Mouse (Mus musculus): ENCODE measurements around the gene Nolc1. TPM values are rescaled to one million over a fixed set of nuclear protein-coding genes. Genes with fewer than 3 reads are reported as not detected.

The Nolc1 gene
- 56.2 and 57.1 TPM in 2 replicates for polyA plus RNA-seq (2011; ENCODE audit: insufficient read length, low read depth, missing spikeins)

DNA sequence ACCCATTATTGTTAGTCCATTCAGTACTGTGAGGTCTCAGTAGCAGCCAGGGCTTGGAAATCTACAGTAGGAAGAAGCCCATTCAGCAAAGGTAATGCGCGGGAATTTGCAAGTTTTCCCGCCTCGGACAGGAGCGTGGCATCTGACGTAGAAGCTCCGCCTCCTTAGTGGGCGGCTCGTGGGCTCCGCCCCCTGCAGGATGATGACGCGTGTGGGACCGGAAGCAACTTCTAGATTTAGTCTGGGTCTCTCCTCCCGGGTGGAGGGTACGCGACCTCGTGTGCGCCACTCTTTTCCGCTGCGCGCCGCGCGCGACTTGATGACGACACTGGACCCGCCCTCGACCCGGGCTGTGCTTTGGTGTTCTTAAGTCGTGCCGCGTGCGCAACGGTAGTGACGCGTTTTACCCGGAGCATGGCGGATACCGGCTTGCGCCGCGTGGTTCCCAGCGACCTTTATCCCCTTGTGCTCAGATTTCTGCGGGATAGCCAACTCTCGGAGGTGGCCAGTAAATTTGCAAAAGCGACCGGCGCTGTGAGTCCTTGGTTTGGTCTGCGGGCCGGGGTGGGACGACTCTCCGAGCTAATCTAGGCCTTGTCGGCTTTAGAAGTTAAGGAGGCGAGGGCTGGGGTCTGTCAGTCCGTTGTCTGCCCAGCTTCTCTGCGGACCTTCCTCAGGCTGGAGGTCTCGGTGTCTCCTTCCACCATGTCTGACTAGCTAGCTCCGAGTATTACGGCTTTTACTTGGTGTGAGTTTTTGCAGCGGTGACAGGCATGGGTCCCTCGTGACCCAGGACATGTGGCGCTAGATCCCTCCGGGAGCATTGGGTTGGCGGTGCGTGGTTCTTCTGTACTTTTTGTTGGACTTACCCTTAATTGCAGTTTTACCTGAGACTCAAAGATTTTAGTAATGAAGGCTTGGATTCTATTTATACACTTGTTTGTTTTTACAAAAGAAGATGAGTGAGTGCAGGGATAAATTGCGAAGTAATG lies at the start of gene Nolc1:
Nolc1 (plus strand) TSS at position 248 of the 992 bp plus-strand sequence.
- peak within 1 kb of the TSS; percentile 13; the same call in 1 of the 2 replicates for H3K27ac ChIP-seq (ENCODE audit: insufficient read depth, low read length)
- no peaks in the 10 kb centered on the region for H3K4me1 ChIP-seq (ENCODE audit: control insufficient read depth, insufficient read depth, low read length)
- TF ChIP-seq POLR2A (IDR thresholded peaks at IDR 0.05; ENCODE audit: low read depth, low read length): peak; percentile 85
- TF ChIP-seq CTCF (IDR thresholded peaks at IDR 0.05; ENCODE audit: borderline replicate concordance, insufficient read depth, low read length): no peak
- H3K4me3 ChIP-seq (ENCODE audit: insufficient read depth, low read length): peak within 1 kb of the TSS; percentile 92

DNA sequence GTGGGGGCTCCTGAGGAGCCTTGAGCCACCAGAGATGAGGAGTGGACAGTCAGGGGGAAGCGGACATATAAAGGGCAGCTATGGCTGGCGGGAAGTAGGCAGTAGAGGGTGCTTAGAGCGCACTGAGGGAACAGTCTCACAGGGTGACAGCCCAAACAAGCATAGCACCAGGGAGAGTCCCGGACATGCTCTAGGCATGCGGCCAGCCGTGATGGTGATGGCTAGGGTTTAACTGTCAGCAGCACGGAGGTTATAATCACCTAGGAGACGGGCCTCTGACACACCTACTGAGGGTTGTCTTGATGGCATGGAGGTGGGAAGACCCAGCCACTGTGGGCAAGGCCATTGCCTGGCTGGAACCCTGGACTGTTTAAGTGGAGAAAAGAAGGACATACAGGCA lies 49.1 kb upstream of the Nolc1 start:
- no peaks in the 10 kb centered on the region for H3K4me1 ChIP-seq (ENCODE audit: control insufficient read depth, insufficient read depth, low read length)
- H3K27ac ChIP-seq (ENCODE audit: insufficient read depth, low read length): no peak overlapping the region
- no peak for TF ChIP-seq POLR2A (IDR thresholded peaks at IDR 0.05; ENCODE audit: low read depth, low read length)
- no peak for TF ChIP-seq CTCF (IDR thresholded peaks at IDR 0.05; ENCODE audit: borderline replicate concordance, insufficient read depth, low read length)
- no peak overlapping the region for H3K4me3 ChIP-seq (ENCODE audit: insufficient read depth, low read length)

DNA sequence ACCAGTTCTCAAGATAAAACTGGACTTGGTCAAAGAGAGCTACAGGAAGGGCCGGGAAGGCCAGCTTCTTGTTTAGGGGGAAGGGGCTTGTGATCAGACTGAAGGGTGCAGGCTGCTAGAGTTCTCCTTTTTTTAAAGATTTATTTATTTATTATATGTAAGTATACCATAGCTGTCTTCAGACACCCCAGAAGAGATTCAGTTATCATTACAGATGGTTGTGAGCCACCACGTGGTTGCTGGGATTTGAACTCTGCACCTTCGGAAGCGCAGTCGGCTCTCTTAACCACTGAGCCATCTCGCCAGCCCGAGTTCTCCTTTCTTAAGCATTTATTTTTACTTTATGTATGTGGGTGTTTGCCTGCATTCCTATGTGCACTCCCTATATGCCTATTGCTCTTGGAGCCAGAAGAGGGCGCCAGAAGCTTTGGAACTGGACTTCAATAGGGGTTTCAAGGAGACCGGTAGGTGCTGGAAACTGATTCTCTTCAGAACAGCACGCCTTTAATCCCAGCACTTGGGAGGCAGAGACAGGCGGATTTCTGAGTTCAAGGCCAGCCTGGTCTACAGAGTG lies 46.8 kb upstream of the Nolc1 start:
- Histone ChIP-seq H3K27ac (ENCODE audit: insufficient read depth, low read length) (no peak overlapping the region), H3K4me3 (ENCODE audit: insufficient read depth, low read length) (no peak overlapping the region), H3K4me1 (ENCODE audit: control insufficient read depth, insufficient read depth, low read length) (no peaks in the 10 kb centered on the region)
- TF ChIP-seq CTCF (IDR thresholded peaks at IDR 0.05; ENCODE audit: borderline replicate concordance, insufficient read depth, low read length): no peak
- no peak for TF ChIP-seq POLR2A (IDR thresholded peaks at IDR 0.05; ENCODE audit: low read depth, low read length)

DNA sequence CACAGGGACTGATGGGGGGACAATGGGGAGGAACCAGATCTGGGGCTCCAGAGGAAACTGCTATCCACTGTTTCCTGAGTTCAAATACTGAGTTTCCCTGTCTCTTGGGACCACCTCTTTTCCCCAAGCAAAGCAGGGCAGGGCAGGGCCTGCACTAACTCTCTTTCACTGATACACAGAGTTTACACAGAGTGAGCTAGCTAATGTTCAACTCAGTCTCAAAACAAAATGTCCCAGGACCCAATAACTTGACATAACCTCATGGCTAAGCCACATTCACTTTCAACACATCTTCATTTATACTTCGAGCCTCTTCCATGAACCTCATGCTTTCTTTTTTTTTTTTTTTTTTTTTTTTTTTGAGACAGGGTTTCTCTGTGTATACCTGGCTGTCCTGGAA lies 46.0 kb upstream of the Nolc1 start:
- Histone ChIP-seq H3K4me1 (ENCODE audit: control insufficient read depth, insufficient read depth, low read length) (no peaks in the 10 kb centered on the region), H3K4me3 (ENCODE audit: insufficient read depth, low read length) (no peak overlapping the region), H3K27ac (ENCODE audit: insufficient read depth, low read length) (no peak overlapping the region)
- TF ChIP-seq CTCF (IDR thresholded peaks at IDR 0.05; ENCODE audit: borderline replicate concordance, insufficient read depth, low read length) (no peak), POLR2A (IDR thresholded peaks at IDR 0.05; ENCODE audit: low read depth, low read length) (no peak)

DNA sequence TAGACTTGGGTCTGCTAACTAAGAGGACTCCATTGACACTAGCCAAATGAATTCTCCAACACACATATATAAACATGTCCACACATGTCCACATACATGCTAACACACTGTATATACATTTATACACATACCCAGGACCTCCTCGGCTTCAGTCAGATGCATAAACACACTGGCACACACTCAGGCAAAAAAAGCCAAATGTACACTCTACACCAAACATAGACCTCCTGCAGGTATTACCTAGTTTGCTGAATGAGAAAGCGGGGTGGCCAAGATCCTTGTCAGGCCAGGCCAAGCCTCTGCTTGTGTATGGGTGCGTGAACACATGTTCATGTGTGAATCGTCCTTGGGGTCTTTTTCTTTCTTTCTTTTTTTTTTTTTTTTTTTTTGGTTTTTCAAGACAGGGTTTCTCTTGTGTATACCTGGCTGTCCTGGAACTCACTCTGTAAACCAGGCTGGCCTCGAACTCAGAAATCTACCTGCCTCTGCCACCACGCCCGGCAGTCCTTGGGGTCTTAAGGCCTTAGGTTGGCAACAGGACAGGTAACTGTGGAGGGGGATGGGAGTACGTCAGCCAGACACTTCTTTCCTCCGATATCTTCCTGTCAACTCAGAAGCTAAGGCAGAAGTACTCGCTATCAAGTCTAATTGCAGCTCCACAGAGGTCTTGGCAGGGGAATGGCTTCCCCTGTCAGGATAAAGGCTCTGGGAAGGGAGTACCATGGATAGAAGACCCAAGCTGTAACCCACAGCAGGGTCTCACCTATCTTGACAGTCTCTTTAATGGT lies 45.3 kb upstream of the Nolc1 start:
- Histone ChIP-seq H3K4me3 (ENCODE audit: insufficient read depth, low read length) (no peak overlapping the region), H3K4me1 (ENCODE audit: control insufficient read depth, insufficient read depth, low read length) (no peaks in the 10 kb centered on the region), H3K27ac (ENCODE audit: insufficient read depth, low read length) (no peak overlapping the region)
- TF ChIP-seq CTCF (IDR thresholded peaks at IDR 0.05; ENCODE audit: borderline replicate concordance, insufficient read depth, low read length) (no peak), POLR2A (IDR thresholded peaks at IDR 0.05; ENCODE audit: low read depth, low read length) (no peak)

DNA sequence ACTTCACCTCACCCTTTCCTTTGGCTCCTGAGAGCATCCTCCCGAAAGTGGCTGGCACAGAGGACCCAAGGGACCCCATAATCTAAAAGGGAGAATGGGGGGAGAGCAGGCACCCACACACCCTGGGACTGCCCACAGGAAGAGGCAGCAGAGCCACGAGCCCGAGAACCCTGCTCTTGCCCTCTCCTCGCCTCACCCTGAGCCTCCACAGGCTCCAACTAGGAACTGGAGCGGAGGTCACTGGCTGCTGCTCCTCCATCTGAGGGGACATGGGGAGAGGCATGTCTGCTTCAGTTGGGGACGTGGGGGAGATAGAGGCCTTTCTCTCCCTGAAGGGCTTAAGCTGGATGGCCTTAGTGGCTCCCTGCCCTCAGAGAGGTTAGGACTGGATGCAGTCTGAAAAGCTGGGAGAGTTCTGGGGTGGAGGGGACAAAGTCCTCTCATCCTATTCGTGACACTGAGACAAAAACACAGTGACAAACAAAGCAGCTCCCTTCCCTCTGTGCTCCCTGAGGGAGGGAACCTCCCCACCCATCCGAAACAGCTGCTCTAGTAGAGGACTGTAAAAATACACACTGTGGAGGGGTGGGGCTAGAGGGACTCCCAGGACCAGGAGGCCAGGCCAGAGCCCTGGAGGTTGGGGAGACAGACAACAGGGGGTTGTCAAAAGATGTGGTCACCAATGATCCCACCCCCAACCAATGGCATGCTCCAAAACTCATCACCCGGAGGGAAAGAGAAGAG lies 43.8 kb upstream of the Nolc1 start:
- peaks cover 3% of the 10 kb centered on the region; the same call in 1 of the 2 replicates for H3K4me1 ChIP-seq (ENCODE audit: control insufficient read depth, insufficient read depth, low read length)
- H3K27ac ChIP-seq (ENCODE audit: insufficient read depth, low read length): no peak overlapping the region
- TF ChIP-seq CTCF (IDR thresholded peaks at IDR 0.05; ENCODE audit: borderline replicate concordance, insufficient read depth, low read length) (no peak), POLR2A (IDR thresholded peaks at IDR 0.05; ENCODE audit: low read depth, low read length) (no peak)
- H3K4me3 ChIP-seq (ENCODE audit: insufficient read depth, low read length): no peak overlapping the region

DNA sequence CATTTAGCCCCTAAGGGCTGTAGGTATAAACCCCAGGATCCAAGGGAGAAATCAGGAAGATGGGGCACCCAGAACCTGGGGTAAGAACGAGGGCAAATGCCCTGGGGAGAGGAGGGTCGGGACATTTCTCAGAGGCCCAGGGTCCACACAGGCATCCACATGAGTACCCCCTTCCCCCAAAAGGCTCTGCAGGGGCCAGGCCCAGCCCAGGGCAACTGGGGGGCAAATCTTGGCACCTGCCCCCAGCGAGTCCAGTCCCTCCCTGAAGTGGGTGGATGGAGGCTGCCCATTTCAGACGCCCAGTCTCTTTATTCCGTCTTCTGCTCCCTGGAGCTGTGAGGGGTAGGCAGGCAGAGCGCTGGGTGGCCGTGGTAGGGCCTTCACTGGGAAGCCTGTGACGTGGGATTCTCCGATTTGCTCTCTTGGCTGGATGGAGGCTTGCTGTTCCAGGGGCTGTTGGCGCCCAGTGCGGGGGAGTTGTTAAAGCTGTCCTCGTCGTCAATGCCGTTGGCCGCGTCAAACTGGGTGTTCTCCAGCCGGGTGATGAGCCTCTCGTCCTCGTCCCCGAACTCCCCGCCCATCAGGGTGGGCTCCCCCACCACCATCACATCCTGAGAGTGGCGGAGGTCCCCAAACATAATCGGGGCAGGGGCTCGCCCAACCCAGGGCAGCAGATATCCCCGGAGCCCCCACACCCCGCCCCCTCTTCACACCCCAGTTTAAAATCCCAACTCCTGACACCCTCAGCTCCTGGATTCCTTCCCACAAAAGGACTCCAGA lies 42.7 kb upstream of the Nolc1 start:
- TF ChIP-seq POLR2A (IDR thresholded peaks at IDR 0.05; ENCODE audit: low read depth, low read length) (no peak), CTCF (IDR thresholded peaks at IDR 0.05; ENCODE audit: borderline replicate concordance, insufficient read depth, low read length) (no peak)
- peaks cover 3% of the 10 kb centered on the region; the same call in 1 of the 2 replicates for H3K4me1 ChIP-seq (ENCODE audit: control insufficient read depth, insufficient read depth, low read length)
- H3K4me3 ChIP-seq (ENCODE audit: insufficient read depth, low read length): no peak overlapping the region
- no peak overlapping the region for H3K27ac ChIP-seq (ENCODE audit: insufficient read depth, low read length)

DNA sequence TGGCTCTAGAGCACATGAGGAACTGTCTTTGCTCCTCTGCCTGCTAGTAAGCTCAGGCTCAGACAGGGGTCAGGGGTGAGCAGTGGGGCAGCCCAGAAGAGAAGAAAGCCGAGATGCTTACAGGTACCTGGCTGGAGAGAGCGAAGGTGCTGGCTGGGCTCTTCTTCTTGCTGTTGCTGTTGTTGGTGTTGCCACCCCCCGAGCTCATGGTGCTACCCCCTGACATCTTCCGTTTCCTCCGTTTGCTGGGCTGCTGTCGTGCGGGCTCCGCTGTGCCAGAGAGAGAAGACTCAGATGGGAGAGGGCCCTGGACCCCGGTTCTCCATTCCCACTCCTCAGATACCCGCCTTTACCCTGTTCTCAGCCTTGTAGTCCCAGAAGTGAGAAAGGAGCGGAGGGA lies 41.8 kb upstream of the Nolc1 start:
- Histone ChIP-seq H3K4me1 (ENCODE audit: control insufficient read depth, insufficient read depth, low read length) (peaks cover 3% of the 10 kb centered on the region; the same call in 1 of the 2 replicates), H3K4me3 (ENCODE audit: insufficient read depth, low read length) (no peak overlapping the region), H3K27ac (ENCODE audit: insufficient read depth, low read length) (no peak overlapping the region)
- TF ChIP-seq POLR2A (IDR thresholded peaks at IDR 0.05; ENCODE audit: low read depth, low read length) (no peak), CTCF (IDR thresholded peaks at IDR 0.05; ENCODE audit: borderline replicate concordance, insufficient read depth, low read length) (no peak)
